Mouse (Mus musculus): ENCODE results near the gene Ddx42.

Gene Ddx42

GRCm38 (mm10) chr11:106268326-106269059 is 51.8 kb downstream of the Ddx42 start:
- in situ Hi-C loops (cut with MboI, MseI): no loop called here

- in situ Hi-C loops (cut with MboI, MseI): no loop called here
These were observed 52.3 kb downstream of the Ddx42 start for GRCm38 (mm10) chr11:106269060-106269431.

- in situ Hi-C loops (cut with MboI, MseI): loop anchor here (10.0 kb wide), 1 partner anchor 1816 kb away; no protein-coding TSS in a partner anchor
These were observed 54.5 kb downstream of the Ddx42 start for GRCm38 (mm10) chr11:106271131-106271793.

- in situ Hi-C loops (cut with MboI, MseI): loop anchor here (10.0 kb wide), 1 partner anchor 1817 kb away; no protein-coding TSS in a partner anchor
These were observed 55.3 kb downstream of the Ddx42 start for GRCm38 (mm10) chr11:106271794-106272643.

GRCm38 (mm10) chr11:106272644-106273310 is 56.1 kb downstream of the Ddx42 start, which contains the start of gene Smarcd2:
Gene Smarcd2, minus strand, starts transcription at chr11:106272972.
- in situ Hi-C loops (cut with MboI, MseI): loop anchor here (10.0 kb wide), 1 partner anchor 1818 kb away; no protein-coding TSS in a partner anchor

GRCm38 (mm10) chr11:106273311-106273684 is 56.6 kb downstream of the Ddx42 start:
- in situ Hi-C loops (cut with MboI, MseI): loop anchor here (10.0 kb wide), 1 partner anchor 1818 kb away; no protein-coding TSS in a partner anchor

- in situ Hi-C loops (cut with MboI, MseI): loop anchor here (10.0 kb wide), 1 partner anchor 1819 kb away; no protein-coding TSS in a partner anchor
These were observed 57.1 kb downstream of the Ddx42 start for GRCm38 (mm10) chr11:106273811-106274210.

- in situ Hi-C loops (cut with MboI, MseI): loop anchor here (10.0 kb wide), 1 partner anchor 1820 kb away; no protein-coding TSS in a partner anchor
These were observed 57.6 kb downstream of the Ddx42 start for GRCm38 (mm10) chr11:106274374-106274773.

GRCm38 (mm10) chr11:106274971-106275411 is 58.3 kb downstream of the Ddx42 start:
- in situ Hi-C loops (cut with MboI, MseI): loop anchor here (10.0 kb wide), 1 partner anchor 1820 kb away; no protein-coding TSS in a partner anchor

GRCm38 (mm10) chr11:106276454-106276853 is 59.7 kb downstream of the Ddx42 start, which contains the start of gene Tcam1:
Gene Tcam1, plus strand, starts transcription at chr11:106276672.
- in situ Hi-C loops (cut with MboI, MseI): loop anchor here (10.0 kb wide), 1 partner anchor 1822 kb away; no protein-coding TSS in a partner anchor

- in situ Hi-C loops (cut with MboI, MseI): no loop called here
These were observed 65.7 kb downstream of the Ddx42 start for GRCm38 (mm10) chr11:106282452-106282851.

GRCm38 (mm10) chr11:106283371-106283770 is 66.6 kb downstream of the Ddx42 start:
- in situ Hi-C loops (cut with MboI, MseI): no loop called here

- in situ Hi-C loops (cut with MboI, MseI): no loop called here
These were observed 67.4 kb downstream of the Ddx42 start for GRCm38 (mm10) chr11:106284126-106284525.

GRCm38 (mm10) chr11:106286206-106286605 is 69.5 kb downstream of the Ddx42 start:
- in situ Hi-C loops (cut with MboI, MseI): no loop called here

- in situ Hi-C loops (cut with MboI, MseI): no loop called here
These were observed 70.3 kb downstream of the Ddx42 start for GRCm38 (mm10) chr11:106286987-106287386.

GRCm38 (mm10) chr11:106289369-106289768 is 72.6 kb downstream of the Ddx42 start:
- in situ Hi-C loops (cut with MboI, MseI): no loop called here

- in situ Hi-C loops (cut with MboI, MseI): no loop called here
These were observed 73.7 kb downstream of the Ddx42 start for GRCm38 (mm10) chr11:106290376-106290775.

GRCm38 (mm10) chr11:106291861-106292260 is 75.1 kb downstream of the Ddx42 start:
- in situ Hi-C loops (cut with MboI, MseI): no loop called here
